Mouse (Mus musculus): ENCODE data around the gene Eif4a3.
A peak's percentile ranks its signal among the peaks of the same experiment; 100 is the strongest.
"Not testable (repeated sequence)": the region's sequence is repeated elsewhere in the genome, so short reads cannot be mapped to it uniquely, and the experiment has no call there.

The Eif4a3 gene

DNA sequence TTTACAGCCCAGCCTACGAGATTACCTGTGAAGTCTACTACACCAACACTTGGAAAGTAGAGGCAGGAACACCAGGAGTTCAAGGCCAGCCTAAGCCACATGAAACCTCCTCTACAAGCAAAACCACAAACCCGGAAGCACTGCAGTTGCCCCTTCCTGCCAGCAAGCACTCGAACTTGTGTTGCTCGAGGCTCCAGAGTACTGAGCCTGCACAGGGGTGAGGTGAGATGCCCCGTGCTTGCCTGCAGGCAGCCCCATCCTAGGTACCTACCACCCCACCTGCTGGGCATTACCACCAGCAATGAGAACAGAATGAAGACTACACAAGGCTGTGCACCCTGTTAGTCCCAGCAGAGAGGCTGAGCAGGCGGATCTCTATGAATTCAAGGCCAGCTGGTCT is 1.9 kb downstream of the Eif4a3 start:
- DNase-seq (ENCODE audit: low spot score), result no peak

DNA sequence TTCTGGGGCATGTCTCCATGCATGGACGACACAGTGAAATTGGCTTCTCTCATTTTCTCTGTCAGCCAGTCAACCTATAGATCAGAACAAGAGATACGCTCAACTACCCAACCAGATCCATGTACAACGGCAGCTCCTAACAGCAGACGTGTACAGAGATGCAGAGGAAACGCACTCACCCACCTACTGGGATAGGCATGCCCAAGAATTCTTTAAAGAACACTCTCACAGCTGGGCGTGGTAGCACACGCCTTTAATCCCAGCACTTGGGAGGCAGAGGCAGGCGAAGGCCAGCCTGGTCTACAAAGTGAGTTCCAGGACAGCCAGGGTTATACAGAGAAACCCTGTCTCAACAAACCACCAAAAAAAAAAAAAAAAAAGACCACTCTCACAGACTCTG is 7.0 kb downstream of the Eif4a3 start:
- not testable (repeated sequence) for DNase-seq (ENCODE audit: low spot score)

DNA sequence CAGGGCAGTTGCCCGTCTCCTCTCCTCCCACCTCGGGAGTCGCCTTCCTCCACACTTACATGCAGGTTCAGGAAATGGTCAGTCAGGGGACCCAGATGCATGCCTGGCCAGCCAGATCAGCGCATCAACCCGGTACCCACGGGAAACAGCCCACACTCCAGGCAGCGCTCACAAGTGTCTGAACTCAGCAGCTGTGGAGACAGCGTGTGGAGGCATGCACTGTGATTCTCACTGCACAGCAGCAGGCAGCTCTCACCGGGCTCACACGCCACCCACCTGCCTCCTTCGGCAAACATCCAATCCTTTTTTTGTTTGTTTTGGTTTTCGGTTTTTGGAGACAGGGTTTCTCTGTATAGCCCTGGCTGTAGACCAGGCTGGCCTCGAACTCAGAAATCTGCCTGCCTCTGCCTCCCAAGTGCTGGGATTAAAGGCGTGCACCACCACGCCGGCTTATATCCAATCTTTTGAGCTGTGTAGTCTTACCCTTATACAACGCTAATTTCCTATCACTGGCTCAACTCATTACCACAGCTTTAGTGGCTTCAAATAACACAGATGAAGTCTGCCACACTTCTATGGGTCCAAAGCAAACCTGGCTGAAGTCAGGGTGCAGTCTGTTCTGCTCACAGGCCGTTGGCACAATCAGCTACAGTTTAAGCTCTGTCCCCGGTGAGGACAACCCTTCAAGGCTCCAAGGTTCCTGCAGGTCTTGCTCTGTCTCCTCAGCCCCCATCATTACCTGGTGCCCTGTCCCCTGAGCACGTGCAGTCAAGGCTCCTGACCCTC is 12.5 kb downstream of the Eif4a3 start:
- no peak for DNase-seq (ENCODE audit: low spot score)

DNA sequence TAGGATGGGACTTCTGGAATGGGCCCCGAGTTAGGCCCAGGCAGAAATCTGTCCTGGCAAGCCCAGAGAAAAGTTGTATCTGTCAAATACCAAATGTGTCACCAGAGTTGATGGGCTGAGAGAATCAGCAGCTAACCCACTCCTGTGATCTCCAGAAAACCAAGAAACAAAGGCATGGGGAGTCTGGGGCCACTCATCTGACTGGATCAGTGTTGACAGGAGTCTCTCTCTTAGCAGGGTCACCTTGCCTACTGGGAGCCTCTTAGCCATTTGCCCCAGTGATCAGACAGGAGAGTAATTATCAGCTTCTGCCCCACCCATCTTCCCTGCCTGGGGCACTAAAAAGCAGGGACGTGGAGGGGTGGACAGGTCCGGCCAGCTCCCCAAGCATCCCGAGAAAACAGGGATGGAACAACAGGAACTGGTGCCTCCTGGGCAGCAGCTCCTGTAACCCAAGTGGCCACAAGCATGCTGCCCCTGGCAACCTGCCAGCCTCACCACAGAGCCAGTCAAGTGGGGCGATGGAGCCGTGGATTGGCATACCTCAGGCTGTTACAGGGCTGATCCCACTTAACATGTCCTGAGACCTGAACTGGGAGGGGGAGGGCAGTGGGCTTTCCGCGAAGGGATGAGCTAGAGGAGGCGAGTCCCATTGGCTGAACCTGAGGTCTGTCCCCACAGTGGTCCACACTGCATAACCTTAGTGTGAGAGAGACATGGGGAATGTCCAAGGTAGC is 13.9 kb downstream of the Eif4a3 start:
- no peak for DNase-seq (ENCODE audit: low spot score)

DNA sequence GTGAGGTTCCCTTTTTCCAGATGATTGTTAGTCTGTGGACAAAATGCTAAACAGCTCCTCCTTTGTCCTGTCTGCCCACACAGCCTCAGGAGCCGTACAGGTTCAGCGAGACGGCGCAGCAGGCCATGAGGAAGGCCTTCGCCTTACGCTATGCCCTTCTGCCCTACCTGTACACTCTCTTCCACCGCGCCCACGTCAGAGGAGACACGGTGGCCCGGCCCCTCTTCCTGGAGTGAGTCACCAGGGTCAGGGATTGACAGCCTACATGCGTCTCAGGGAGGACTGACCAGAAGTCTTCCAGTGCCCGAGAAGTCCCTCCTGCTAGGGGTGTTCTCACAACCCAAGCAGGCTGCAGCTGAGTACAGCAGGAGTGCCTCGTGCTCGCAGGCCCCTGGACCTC is 18.9 kb downstream of the Eif4a3 start:
- no peak for DNase-seq (ENCODE audit: low spot score)

DNA sequence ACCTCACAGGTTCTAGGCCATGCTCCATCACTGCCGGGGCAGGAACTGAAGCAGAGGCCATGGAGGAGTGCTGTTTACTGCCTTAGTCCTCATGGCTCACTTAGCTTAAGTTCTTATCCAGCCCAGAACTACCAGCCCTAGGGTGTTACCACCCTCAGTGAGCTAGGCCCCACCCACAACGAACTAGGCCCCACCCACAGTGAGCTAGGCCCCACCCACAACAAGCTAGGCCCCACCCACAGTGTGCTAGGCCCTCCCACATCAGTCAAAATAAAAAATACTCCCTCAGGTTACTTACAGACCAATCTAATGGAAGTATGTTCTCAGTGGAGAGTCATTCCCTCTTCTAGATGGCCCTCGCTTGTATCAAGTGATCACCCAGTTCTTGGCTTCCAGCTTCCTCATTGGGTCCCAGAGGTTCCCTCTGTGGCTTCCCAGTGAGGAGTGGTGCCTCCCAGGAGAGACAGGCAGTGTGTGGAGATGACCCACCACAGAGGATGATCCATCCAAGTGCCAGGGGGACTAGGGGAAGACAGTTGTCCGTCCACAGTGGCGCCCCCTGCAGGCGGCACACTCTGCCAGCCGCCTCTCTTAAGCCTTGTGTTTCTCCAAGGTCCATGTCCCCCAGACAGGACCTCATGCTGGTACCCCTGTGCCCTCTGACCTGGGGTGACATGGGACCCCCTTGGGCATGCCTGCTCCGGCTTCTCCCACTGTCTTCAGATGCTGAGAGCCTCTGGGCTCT is 26.5 kb downstream of the Eif4a3 start:
- DNase-seq (ENCODE audit: low spot score), result no peak

DNA sequence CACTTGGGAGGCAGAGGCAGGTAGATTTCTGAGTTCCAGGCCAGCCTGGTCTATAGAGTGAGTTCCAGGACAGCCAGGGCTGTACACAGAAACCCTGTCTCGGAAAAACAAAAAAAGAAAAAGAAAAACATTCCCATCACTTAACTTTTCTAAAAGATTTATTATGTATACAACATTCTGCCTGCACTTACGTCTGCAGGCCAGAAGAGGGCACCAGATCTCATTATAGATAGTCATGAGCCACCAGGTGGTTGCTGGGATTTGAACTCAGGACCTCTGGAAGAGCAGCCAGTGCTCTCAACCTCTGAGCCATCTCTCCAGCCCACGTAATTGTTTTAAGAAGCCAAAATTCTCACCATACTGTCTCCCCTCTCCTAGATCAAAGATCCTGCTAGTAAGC is 27.4 kb downstream of the Eif4a3 start:
- not testable (repeated sequence) for DNase-seq (ENCODE audit: low spot score)

DNA sequence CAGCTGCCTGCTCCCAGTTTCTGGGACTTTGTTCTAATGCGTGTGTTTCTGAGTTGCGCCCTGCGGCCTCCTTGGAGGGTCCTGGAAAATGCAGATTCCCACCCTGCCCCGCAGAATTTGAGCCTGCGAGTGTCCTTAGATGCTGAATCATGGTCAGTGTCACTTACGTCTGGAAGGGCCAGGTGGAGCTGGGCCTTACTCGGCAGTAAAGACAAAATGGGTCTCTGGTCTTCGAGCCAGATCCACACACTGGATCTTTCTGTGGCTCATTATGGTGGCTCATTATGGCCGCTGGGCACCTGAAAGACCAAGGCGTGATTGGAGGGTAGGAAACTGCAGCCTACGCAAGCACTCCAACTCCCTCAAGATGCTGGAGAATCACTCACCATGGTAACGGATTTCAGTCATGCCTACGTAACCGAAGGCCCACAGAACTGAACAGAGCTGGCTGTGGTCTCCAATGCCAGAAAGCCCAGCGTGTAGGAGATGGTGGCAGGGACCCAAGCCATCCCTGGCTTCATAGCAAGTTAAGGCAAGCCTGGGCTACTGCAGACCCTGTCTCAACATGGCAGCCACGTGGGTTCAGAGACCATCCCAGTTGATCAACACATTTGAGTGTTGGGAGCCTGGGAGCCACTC is 31.2 kb downstream of the Eif4a3 start:
- DNase-seq (ENCODE audit: low spot score), result no peak

DNA sequence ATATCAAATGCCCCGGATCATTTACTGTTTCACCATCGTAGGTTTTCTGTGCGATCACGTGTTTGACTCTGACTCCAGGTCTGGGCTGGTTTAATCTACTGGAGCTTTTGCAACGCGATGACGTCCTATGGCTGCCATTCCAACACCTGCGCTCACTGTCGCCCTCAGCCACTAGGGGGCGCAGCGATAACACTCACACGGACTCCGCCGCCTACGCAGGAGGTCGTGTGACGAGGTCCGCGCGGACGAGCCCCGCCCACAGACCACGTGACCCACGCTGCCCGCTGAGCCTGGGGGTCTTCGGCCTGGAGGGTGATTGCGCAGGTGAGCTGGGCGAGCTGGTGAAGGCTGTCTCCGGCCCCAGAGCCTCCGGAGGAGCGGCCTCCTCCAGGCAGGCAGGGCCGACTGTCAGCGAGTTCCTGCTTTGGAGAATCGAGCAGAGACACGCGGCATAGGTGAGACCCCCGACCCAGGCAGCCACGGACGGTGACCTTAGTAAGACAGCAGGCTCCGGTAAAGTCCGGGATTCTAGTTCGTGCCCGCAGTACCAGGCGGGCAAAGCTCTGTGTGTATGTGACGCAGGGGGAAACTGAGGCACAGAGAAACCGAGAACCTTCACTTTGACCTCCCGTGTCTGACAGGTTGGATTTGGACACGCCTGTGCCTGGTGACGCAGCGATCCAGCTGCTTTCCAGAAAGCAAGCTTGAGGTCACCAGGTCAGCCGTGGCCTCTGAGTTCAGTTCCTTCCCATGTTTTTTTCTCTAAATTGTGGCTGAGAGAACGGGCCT is 31.9 kb downstream of the Eif4a3 start, which contains the start of gene Gaa:
TSS of gene Gaa (plus strand) at position 120 of the 789 bp plus-strand sequence.
- peak; percentile 97 for DNase-seq (ENCODE audit: low spot score)

DNA sequence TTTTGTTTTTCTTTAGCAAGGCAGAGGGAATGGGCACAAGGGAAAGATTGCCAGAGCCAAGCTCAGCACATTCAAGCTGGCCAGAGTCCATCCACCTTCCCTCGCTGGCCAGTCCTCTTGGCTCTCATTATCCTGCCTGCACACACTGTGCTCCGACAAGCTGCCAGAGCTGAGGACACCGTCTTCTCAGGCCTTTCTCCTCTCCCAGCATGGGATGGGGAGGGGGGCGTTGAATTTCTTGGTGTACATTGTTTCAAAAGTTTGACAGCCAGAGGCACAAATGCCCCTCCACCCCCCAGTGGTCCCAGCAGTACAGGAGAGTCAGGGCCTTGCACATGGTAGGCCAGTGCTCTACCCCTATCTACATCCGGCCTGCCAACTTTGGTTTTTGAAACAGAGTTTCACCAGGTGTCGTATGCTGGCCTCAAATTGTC is 32.6 kb downstream of the Eif4a3 start:
- DNase-seq (ENCODE audit: low spot score), result peak; percentile 27

DNA sequence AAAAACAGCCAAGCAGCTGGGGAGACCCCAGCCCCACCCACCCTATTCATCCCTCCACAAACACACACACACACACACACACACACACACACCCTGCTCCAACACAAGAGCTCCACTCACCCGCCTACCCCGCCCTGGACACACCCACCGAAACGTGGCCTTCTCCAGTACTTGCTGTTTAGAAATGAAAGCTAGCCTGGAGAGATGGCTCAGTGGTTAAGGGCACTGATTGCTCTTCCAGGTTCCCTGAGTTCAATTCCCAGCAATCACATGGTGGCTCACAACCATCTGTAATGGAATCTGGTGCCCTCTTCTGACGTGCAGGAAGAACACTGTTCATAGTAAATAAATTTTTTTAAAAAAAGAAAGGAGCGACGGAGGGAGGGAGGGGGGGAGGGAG is 34.1 kb downstream of the Eif4a3 start:
- no peak for DNase-seq (ENCODE audit: low spot score)

DNA sequence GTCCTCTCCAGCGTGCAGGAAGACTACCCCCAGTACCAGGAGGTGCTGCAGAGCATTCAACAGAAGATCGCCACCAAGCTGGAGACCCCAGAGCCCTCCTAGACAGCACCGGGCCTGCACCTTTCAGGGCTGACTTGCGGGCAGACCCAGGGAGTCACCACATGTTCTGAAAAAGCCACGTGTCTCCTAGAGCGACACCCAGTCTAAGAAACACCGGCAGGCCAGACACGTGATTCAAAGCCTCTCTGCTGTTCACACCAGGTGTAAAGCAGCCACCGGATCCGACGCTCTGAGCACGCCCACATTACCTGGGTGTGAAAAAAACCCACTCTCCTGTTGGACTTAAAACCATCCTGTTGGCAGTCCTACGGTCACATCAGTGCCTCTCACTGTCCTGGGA is 35.5 kb downstream of the Eif4a3 start:
- no peak for DNase-seq (ENCODE audit: low spot score)

DNA sequence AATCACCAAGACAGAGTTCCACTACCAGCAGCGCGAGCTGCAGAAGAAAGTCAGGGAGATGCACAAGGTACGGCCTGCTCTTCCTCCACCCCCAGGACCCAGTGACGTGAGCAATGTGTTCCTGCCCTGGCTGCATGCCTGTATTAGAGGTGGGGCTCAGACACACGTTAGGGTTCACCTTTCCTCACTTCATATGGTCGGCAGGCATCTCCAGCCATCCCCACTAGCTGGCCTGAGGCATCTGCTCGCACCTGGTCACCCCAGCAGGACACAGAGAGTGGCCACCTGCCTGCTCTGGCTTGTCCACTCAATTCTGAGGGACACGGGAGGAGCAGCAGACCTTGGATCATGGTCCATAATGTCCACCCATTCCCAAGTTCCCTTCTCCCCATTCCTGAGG is 39.9 kb downstream of the Eif4a3 start:
- DNase-seq (ENCODE audit: low spot score), result no peak

DNA sequence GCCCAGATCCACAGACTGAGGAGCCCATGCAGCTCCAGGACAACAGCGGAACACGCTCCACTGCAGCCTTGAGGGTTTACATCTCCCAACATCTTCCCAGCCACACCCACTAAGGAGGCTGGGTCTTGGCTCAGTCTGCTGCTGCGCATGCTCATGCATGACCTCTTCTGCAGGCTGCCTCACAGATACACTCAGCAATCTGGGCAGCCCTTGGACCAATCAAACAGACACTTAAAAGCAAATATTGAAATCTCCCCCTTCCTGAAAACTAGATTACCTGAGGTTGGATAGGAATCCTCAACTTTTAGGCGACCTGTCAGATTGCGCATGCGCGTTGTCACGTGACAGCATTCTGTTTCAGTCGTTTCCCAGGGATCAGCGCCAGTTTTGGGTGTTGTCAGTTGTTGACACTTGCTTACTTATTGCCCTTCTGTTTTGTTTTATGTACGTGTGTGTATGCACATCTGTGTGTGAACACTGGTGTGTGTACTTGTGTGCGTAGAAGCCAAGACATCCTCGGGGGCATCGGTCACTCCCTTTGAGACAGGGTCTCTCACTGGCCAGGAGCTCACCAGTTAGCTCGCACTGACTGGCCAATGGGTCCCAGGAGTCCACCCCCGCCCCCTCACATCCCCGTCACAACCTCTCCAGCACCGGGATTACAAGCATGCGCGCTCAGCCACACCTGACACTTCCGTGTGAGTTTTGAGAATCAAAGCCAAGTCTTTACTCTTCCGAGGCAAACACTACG is 41.1 kb downstream of the Eif4a3 start:
- peak; percentile 54 for DNase-seq (ENCODE audit: low spot score)

DNA sequence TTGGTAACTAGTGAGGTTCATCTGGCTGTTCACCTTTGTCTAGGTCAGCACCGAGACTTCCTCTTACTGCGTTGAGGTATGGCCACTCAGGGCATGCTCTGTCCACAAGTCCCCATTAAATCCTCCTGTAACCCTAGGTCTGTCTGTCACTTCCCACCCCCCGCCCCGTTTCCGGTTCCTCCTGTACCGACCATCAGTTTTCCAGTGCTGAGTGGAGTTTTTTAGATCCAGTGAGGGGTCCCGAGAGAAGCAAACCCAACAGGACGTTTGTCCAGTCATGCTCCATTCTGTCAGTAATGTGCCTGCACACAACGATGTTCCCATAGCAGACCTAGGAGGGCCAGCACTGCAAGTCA is 41.7 kb downstream of the Eif4a3 start:
- DNase-seq (ENCODE audit: low spot score), result no peak

DNA sequence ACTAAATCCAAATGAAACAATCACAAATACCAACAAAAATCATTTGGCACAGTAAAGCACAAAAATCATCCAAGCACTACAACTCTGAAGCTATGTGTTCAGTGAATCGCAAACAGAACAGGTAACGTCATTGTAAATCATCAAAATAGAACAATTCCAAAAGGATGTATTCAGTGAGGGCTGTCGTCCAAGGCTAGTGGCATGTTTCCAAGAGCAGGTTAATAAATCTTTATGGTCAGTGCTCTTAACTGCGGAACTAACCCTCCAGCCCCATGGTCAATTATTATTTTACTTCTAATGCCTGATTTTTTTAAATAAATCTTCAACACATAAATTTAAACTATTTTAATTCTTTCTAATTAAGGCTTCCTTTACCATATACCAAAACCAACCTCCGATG is 43.3 kb downstream of the Eif4a3 start:
- not testable (repeated sequence) for DNase-seq (ENCODE audit: low spot score)

DNA sequence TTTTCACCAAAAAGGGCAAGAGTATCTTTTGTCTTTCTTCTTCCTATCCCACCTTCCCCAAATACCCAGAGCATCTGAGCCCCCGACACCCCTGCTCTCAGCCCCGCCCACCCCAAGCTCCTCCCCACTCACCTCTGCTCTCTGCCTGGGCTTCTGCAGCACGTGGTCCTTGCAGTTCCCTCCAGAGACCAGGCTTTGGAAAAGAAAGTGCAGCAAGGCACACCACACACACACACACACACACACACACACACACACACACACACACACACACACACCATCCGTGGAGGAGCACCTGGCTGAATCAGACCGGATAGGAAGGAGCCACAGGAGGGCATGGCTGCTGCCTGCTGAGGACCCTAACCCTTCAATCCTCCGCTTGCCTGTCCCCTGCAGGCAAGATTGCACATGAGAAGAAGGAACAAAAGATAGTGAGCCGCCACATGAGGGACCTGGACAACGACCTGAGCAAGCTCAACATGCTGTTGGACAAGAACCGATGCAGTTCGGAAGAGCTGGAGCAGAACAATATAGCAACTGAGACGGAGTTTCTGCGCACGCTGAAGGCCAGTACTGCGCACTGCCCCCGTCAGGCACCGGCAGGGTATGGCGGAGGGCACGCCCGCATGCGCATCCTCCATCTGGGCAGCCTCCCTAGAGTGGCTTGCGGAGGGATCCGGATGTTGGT is 46.9 kb downstream of the Eif4a3 start:
- DNase-seq (ENCODE audit: low spot score), result peak; percentile 33

DNA sequence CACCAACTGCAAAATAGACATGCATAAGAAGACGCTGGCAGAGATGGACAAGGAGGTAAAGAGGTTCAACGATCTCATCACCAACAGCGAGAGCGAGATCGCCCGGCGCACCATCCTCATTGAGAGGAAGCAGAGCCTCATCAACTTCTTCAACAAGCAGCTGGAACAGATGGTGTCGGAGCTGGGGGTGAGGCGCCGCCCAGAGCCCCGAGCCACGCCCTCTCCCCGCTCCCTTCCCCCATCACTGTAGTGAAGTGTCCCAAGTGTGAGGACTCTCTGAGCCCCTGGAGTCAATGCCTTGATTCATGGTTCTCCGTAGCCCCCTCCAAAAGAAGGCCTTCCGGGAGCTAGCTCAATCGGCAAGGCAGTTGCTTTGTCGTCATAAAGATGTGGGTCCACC is 48.9 kb downstream of the Eif4a3 start:
- DNase-seq (ENCODE audit: low spot score), result no peak

DNA sequence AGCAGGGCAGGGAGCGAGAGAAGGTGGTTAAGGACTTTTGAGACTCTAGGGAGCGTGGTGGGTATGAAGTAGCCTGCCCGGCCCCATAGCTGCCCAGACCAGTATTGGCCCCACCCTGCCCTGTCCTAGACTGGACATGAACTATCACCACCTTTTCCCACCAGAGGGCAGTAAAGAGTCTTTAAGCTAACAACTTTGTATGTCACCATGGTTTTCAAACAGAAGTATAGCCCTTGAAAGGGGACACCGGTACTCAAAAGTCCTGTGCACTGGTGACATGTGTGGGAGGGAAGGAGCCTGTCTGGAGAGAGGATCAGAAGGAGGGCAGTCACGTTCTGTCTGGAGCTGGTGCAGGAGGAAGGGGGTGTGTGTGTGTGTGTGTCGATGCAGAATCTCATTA is 50.9 kb downstream of the Eif4a3 start:
- DNase-seq (ENCODE audit: low spot score), result peak; percentile 73

DNA sequence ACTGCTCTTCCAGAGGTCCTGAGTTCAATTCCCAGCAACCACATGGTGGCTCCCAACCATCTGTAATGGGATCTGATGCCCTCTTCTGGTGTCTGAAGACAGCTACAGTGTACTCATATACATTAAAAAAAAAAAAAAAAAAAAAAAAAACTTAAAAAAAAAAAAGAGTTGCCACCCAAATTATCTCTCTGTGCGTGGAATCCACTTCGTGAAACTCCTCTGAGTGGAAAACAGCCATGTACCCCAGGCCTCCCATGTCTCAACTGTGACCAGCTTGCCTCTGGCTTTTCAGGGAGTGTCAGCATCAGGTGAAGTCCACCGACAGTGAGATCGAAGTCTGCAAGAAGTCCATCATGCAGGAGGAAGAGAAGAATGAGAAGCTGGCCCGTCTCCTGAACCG is 54.3 kb downstream of the Eif4a3 start:
- DNase-seq (ENCODE audit: low spot score), result not testable (repeated sequence)
